Mouse (Mus musculus) C2C12 (cell line): ENCODE data around the gene Mapkap1.

Source experiments
- CEBPB ChIP-seq: IDR thresholded peaks from one replicate; pipeline ENCODE4 v1.6.1; 2011; ENCODE audit warnings: low read depth, mild to moderate bottlenecking, control low read depth, moderate library complexity
- CTCF ChIP-seq: IDR thresholded peaks from one replicate; pipeline ENCODE4 v1.5.1; 2011; ENCODE audit not compliant: control insufficient read depth, insufficient read depth, insufficient read length
- MAX ChIP-seq: IDR thresholded peaks from one replicate; pipeline ENCODE4 v1.6.1; 2011; ENCODE audit warnings: mild to moderate bottlenecking, control low read depth
- MYOG ChIP-seq: IDR thresholded peaks from one replicate; pipeline ENCODE4 v1.6.1; 2011; ENCODE audit not compliant: control insufficient read depth, insufficient read length; ENCODE audit errors: extremely low read depth
- USF1 ChIP-seq: IDR thresholded peaks from one replicate; pipeline ENCODE4 v1.6.1; 2011; ENCODE audit warnings: low read depth, mild to moderate bottlenecking, control low read depth, moderate library complexity

- TF ChIP-seq CTCF (no peak), MAX (no peak), USF1 (no peak), CEBPB (no peak), MYOG (no peak)
Observed at GRCm38 (mm10) chr2:34647410-34647809, 240.8 kb downstream of the Mapkap1 start.
